Mouse (Mus musculus) CH12.LX (cell line): ENCODE measurements around the gene Vtcn1.

Experiments used
- CTCF ChIP-seq, 2 experiments: IDR thresholded peaks in 1 of 2; conservative IDR thresholded peaks in 1 of 2; 2 replicates each; pipeline ENCODE4 v1.5.1; 2011 to 2012; ENCODE audit warnings: low read depth in 2 of 2, low read length in 2 of 2, improper control_type of control experiment in 1 of 2, inconsistent platforms in 1 of 2, mild to moderate bottlenecking in 1 of 2, moderate library complexity in 1 of 2
- MAFK ChIP-seq: IDR thresholded peaks from 2 replicates; pipeline ENCODE4 v1.6.1; 2011; ENCODE audit warnings: low read length, improper control_type of control experiment; ENCODE audit not compliant: insufficient replicate concordance
- NELFE ChIP-seq: IDR thresholded peaks from 2 replicates; pipeline ENCODE4 v1.6.1; 2011; ENCODE audit warnings: low read depth, low read length, improper control_type of control experiment
- USF2 ChIP-seq: conservative IDR thresholded peaks from 2 replicates; pipeline ENCODE4 v1.6.1; 2011; ENCODE audit warnings: low read depth, low read length, improper control_type of control experiment

- TF ChIP-seq NELFE (no peak), MAFK (no peak), CTCF (conservative IDR thresholded peaks at IDR 0.05 in 1 of 2, IDR thresholded peaks at IDR 0.05 in 1 of 2; ENCODE audit: low read depth in 2 of 2, low read length in 2 of 2) (no peak), USF2 (no peak)
These were observed 13.4 kb upstream of the Vtcn1 start for GRCm38 (mm10) chr3:100811836-100812235.
